Mouse (Mus musculus) liver, adult 2 months (tissue): ENCODE measurements around the gene Lpar5.

Experiments
- CTCF ChIP-seq: fragments of 200-500 bp; IDR thresholded peaks from 2 replicates; pipeline ENCODE4 v1.5.1; 2011; ENCODE audit warnings: low read depth, low read length, control low read depth
- POLR2A ChIP-seq: fragments of 200-500 bp; IDR thresholded peaks from 2 replicates; pipeline ENCODE4 v1.6.1; 2011; ENCODE audit warnings: low read length, control low read depth; ENCODE audit not compliant: insufficient read depth; ENCODE audit errors: extremely low read depth

DNA sequence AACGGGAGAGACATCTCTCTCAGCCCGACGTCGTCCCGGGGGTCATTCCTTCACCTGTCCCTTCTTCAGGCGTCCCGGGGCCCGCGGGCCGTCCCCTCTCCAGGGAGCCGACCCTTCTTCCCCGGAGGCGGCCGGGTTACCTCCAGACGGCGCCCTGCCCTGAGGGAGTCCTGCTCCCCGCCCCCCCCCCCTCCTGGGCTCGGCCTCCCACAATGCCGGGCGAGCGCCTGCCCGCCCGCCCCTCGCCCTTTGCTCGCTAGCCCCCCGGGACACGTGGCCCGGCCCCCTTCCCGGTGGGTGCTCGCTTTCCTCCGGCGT is 28.5 kb downstream of the Lpar5 start:
- TF ChIP-seq CTCF (no peak), POLR2A (no peak)
